Mouse (Mus musculus): ENCODE data around the gene Dtd2.

- TF ChIP-seq CTCF (IDR thresholded peaks at IDR 0.05; ENCODE audit: low read depth): no peak
- no peak for TF ChIP-seq EP300 (optimal IDR thresholded peaks at IDR 0.05)
Measured at GRCm38 (mm10) chr12:51990629-51991028, 15.7 kb downstream of the Dtd2 start.
